Mouse (Mus musculus) limb, embryonic 14.5 days (tissue): ENCODE measurements around the gene Mtmr10. TPM values are rescaled to one million over a fixed set of nuclear protein-coding genes. Genes with fewer than 3 reads are reported as not detected.

ENCODE experiments used
- ATAC-seq: fragments of 200-750 bp; cut with Nextera tagmentation; 2 replicates; pipeline ENCODE4 v1.8.0; 2017; ENCODE audit warnings: low read depth, moderate number of reproducible peaks, moderate TSS enrichment; ENCODE audit not compliant: low FRiP score
- DNase-seq: peaks from one replicate; pipeline ENCODE4 v3.0.0-alpha.2; 2015; ENCODE audit warnings: low spot score
- H3K27ac ChIP-seq: fragments of 300-500 bp; sonication (generic); replicated peaks from 2 replicates; pipeline ENCODE4 v1.5.1; 2014; ENCODE audit warnings: low read depth, mild to moderate bottlenecking, low read length, moderate library complexity, mixed read lengths
- H3K27me3 ChIP-seq: fragments of 300-500 bp; sonication (generic); 2 replicates; pipeline ENCODE4 v1.6.1; 2014; ENCODE audit warnings: low read length, mixed read lengths; ENCODE audit not compliant: control insufficient read depth, insufficient read depth
- H3K36me3 ChIP-seq: fragments of 300-500 bp; sonication (generic); 2 replicates; pipeline ENCODE4 v1.6.1; 2014; ENCODE audit warnings: mild to moderate bottlenecking, low read length, moderate library complexity, mixed read lengths; ENCODE audit not compliant: control insufficient read depth, insufficient read depth
- H3K4me1 ChIP-seq: fragments of 300-500 bp; sonication (generic); 2 replicates; pipeline ENCODE4 v1.6.1; 2014; ENCODE audit warnings: antibody characterized with exemption, low read length, mixed read lengths; ENCODE audit not compliant: control insufficient read depth, insufficient read depth
- H3K4me2 ChIP-seq: fragments of 300-500 bp; sonication (generic); replicated peaks from 2 replicates; pipeline ENCODE4 v1.6.1; 2014; ENCODE audit warnings: low read depth, mild to moderate bottlenecking, low read length, moderate library complexity; ENCODE audit not compliant: severe bottlenecking
- H3K4me3 ChIP-seq: fragments of 300-500 bp; sonication (generic); replicated peaks from 2 replicates; pipeline ENCODE4 v1.5.1; 2014; ENCODE audit warnings: low read length
- H3K9ac ChIP-seq: fragments of 300-500 bp; sonication (generic); 2 replicates; pipeline ENCODE4 v1.6.1; 2014; ENCODE audit warnings: mild to moderate bottlenecking, low read depth, low read length, moderate library complexity; ENCODE audit not compliant: severe bottlenecking
- H3K9me3 ChIP-seq: fragments of 300-500 bp; sonication (generic); 2 replicates; pipeline ENCODE4 v1.6.1; 2016; ENCODE audit warnings: low read length; ENCODE audit not compliant: control insufficient read depth
- POLR2A ChIP-seq: fragments of 200-500 bp; IDR thresholded peaks from 2 replicates; pipeline ENCODE4 v1.8.0; 2012; ENCODE audit warnings: inconsistent platforms, mild to moderate bottlenecking, moderate library complexity, borderline replicate concordance; ENCODE audit not compliant: insufficient read depth, insufficient read length; ENCODE audit errors: extremely low read depth
- WGBS: fragments of 180-500 bp; shearing (Covaris S2); extraction: QIAGEN DNeasy Blood & Tissue Kit; methylation state at CpG from one replicate; pipeline ENCODE4 v1.1.7; 2014; 5-methylcytosine and 5-hydroxymethylcytosine counted together
- polyA plus RNA-seq, 2 experiments: library from polyadenylated mRNA; depleted of rRNA in 1 of 2; stranded (reverse) in 1 of 2; unstranded in 1 of 2; fragments of >200 nt; fragmentation: Nextera tagmentation in 1 of 2; extraction: Ambion mirVana in 1 of 2; gene quantifications; 2 replicates each; pipeline versions ENCODE4 v1.2.1 to v1.2.3; 2012 to 2014

The Mtmr10 gene
- polyA plus RNA-seq, 2 experiments = 10.0 to 15.8 TPM

GRCm38 (mm10) chr7:64253736-64254135 is 33.7 kb upstream of the Mtmr10 start:
- WGBS = 93% methylated on average over 3 of the region's 3 CpGs

GRCm38 (mm10) chr7:64265502-64266279 is 21.8 kb upstream of the Mtmr10 start:
- WGBS = 80% methylated on average over 13 of the region's 13 CpGs
- no peak for ATAC-seq
- H3K4me1 ChIP-seq = no peaks in the 10 kb centered on the region
- no peaks in the 10 kb centered on the region; the same call in 1 of the 2 replicates for H3K9me3 ChIP-seq
- no peaks in the 10 kb centered on the region for H3K36me3 ChIP-seq
- H3K4me3 ChIP-seq = no peak overlapping the region
- no peak for TF ChIP-seq POLR2A
- H3K27me3 ChIP-seq = peaks cover 16% of the 10 kb centered on the region; the same call in 1 of the 2 replicates
- H3K27ac ChIP-seq = no peak overlapping the region
- H3K4me2 ChIP-seq = no peak overlapping the region
- no peak for DNase-seq
- H3K9ac ChIP-seq = no peak overlapping the region

More at GRCm38 (mm10) chr7:64253736-64254135, 33.7 kb upstream of the Mtmr10 start:
- TF ChIP-seq POLR2A = no peak
- no peak overlapping the region for H3K27ac ChIP-seq
- no peaks in the 10 kb centered on the region for H3K4me1 ChIP-seq
- H3K36me3 ChIP-seq = no peaks in the 10 kb centered on the region
- no peak overlapping the region for H3K4me3 ChIP-seq
- no peak overlapping the region for H3K4me2 ChIP-seq
- no peaks in the 10 kb centered on the region for H3K9me3 ChIP-seq
- DNase-seq (no peak), ATAC-seq (no peak)
- no peak overlapping the region for H3K9ac ChIP-seq
- H3K27me3 ChIP-seq = no peaks in the 10 kb centered on the region

- ATAC-seq (no peak), DNase-seq (no peak)
- TF ChIP-seq POLR2A = no peak
- H3K9me3 ChIP-seq = no peaks in the 10 kb centered on the region; the same call in 1 of the 2 replicates
- H3K36me3 ChIP-seq = no peaks in the 10 kb centered on the region
- H3K4me3 ChIP-seq = no peak overlapping the region
- 94% methylated on average over 4 of the region's 4 CpGs for WGBS
- H3K9ac ChIP-seq = no peak overlapping the region
- no peak overlapping the region for H3K4me2 ChIP-seq
- no peak overlapping the region for H3K27ac ChIP-seq
- H3K4me1 ChIP-seq = no peaks in the 10 kb centered on the region
- peaks cover 16% of the 10 kb centered on the region; the same call in 1 of the 2 replicates for H3K27me3 ChIP-seq
These were observed 20.9 kb upstream of the Mtmr10 start for GRCm38 (mm10) chr7:64266587-64266986.

- no peak for TF ChIP-seq POLR2A
These were observed 15.5 kb upstream of the Mtmr10 start for GRCm38 (mm10) chr7:64271926-64272325.

GRCm38 (mm10) chr7:64275518-64275917 is 11.9 kb upstream of the Mtmr10 start:
- ATAC-seq = no peak
- no peaks in the 10 kb centered on the region for H3K9me3 ChIP-seq
- no peak for TF ChIP-seq POLR2A
- no peak overlapping the region for H3K4me2 ChIP-seq
- H3K4me1 ChIP-seq = no peaks in the 10 kb centered on the region
- WGBS = 72% methylated on average over 4 of the region's 4 CpGs
- H3K4me3 ChIP-seq = no peak overlapping the region
- H3K27ac ChIP-seq = no peak overlapping the region
- no peaks in the 10 kb centered on the region for H3K27me3 ChIP-seq
- DNase-seq = no peak
- no peaks in the 10 kb centered on the region for H3K36me3 ChIP-seq
- no peak overlapping the region for H3K9ac ChIP-seq

More at GRCm38 (mm10) chr7:64271926-64272325, 15.5 kb upstream of the Mtmr10 start:
- DNase-seq (no peak), ATAC-seq (no peak)
- Histone ChIP-seq H3K9ac (no peak overlapping the region), H3K36me3 (no peaks in the 10 kb centered on the region), H3K27ac (no peak overlapping the region), H3K9me3 (no peaks in the 10 kb centered on the region), H3K4me3 (no peak overlapping the region), H3K27me3 (peaks cover 16% of the 10 kb centered on the region; the same call in 1 of the 2 replicates), H3K4me1 (no peaks in the 10 kb centered on the region), H3K4me2 (no peak overlapping the region)
- 49% methylated on average over 4 of the region's 4 CpGs for WGBS
